Mouse (Mus musculus) limb, embryonic 10.5 days (tissue): ENCODE measurements at regions not wholly inside any gene's neighbourhood (a gene's known extent, or its start where the extent isn't known, plus 50 kb on each side); places are given as distances from the start of the nearest gene placed in this dataset.

Experiments used
- DNase-seq: peaks from one replicate; pipeline ENCODE4 v3.0.0-alpha.2; 2017; ENCODE audit warnings: low spot score
- H3K27ac ChIP-seq: fragments of 300-500 bp; sonication (generic); 2 replicates; pipeline ENCODE4 v1.5.1; 2016; ENCODE audit warnings: mild to moderate bottlenecking
- H3K27me3 ChIP-seq: fragments of 300-500 bp; sonication (generic); 2 replicates; pipeline ENCODE4 v1.6.1; 2016; ENCODE audit warnings: low read depth, mild to moderate bottlenecking; ENCODE audit not compliant: poor library complexity, severe bottlenecking
- H3K36me3 ChIP-seq: fragments of 300-500 bp; sonication (generic); 2 replicates; pipeline ENCODE4 v1.6.1; 2016; ENCODE audit warnings: mild to moderate bottlenecking, moderate library complexity
- H3K4me1 ChIP-seq: fragments of 300-500 bp; sonication (generic); 2 replicates; pipeline ENCODE4 v1.6.1; 2016
- H3K4me3 ChIP-seq: fragments of 300-500 bp; sonication (generic); 2 replicates; pipeline ENCODE4 v1.5.1; 2016; ENCODE audit warnings: mild to moderate bottlenecking, moderate library complexity
- H3K9me3 ChIP-seq: fragments of 300-500 bp; sonication (generic); replicated peaks from 2 replicates; pipeline ENCODE4 v1.6.1; 2016; ENCODE audit warnings: mild to moderate bottlenecking
- WGBS: fragments of 180-500 bp; shearing (Covaris S2); methylation state at CpG from one replicate; pipeline ENCODE4 v1.1.7; 2016; 5-methylcytosine and 5-hydroxymethylcytosine counted together

GRCm38 (mm10) chr2:75425791-75426190, 233.3 kb upstream of the Hnrnpa3 start:
- peaks cover 52% of the 10 kb centered on the region for H3K4me1 ChIP-seq
- no peaks in the 10 kb centered on the region for H3K27me3 ChIP-seq
- no peak overlapping the region for H3K4me3 ChIP-seq
- WGBS, result 53% methylated on average over 9 of the region's 9 CpGs
- no peak for DNase-seq
- no peaks in the 10 kb centered on the region for H3K9me3 ChIP-seq
- H3K36me3 ChIP-seq, result no peaks in the 10 kb centered on the region
- H3K27ac ChIP-seq, result peak overlapping the region; percentile 82

- no peak for DNase-seq
- H3K4me1 ChIP-seq, result peaks cover 39% of the 10 kb centered on the region
- no peaks in the 10 kb centered on the region for H3K36me3 ChIP-seq
- no peak overlapping the region for H3K27ac ChIP-seq
- H3K9me3 ChIP-seq, result no peaks in the 10 kb centered on the region
- H3K4me3 ChIP-seq, result no peak overlapping the region
- WGBS, result 98% methylated on average over 4 of the region's 4 CpGs
- H3K27me3 ChIP-seq, result no peaks in the 10 kb centered on the region
Measured at GRCm38 (mm10) chr2:75427936-75428458, 231.1 kb upstream of the Hnrnpa3 start.

- WGBS, result 88% methylated on average over 4 of the region's 4 CpGs
- no peaks in the 10 kb centered on the region for H3K36me3 ChIP-seq
- no peaks in the 10 kb centered on the region for H3K27me3 ChIP-seq
- DNase-seq, result no peak
- peak overlapping the region; percentile 47 for H3K27ac ChIP-seq
- H3K4me1 ChIP-seq, result peaks cover 25% of the 10 kb centered on the region
- H3K4me3 ChIP-seq, result no peak overlapping the region
- no peaks in the 10 kb centered on the region for H3K9me3 ChIP-seq
Measured at GRCm38 (mm10) chr2:75430161-75430940, 228.7 kb upstream of the Hnrnpa3 start.

GRCm38 (mm10) chr2:75431981-75432380, 227.1 kb upstream of the Hnrnpa3 start:
- H3K4me1 ChIP-seq, result peaks cover 25% of the 10 kb centered on the region
- 87% methylated on average over 6 of the region's 6 CpGs for WGBS
- no peak overlapping the region for H3K4me3 ChIP-seq
- H3K9me3 ChIP-seq, result no peaks in the 10 kb centered on the region
- no peak overlapping the region for H3K27ac ChIP-seq
- H3K36me3 ChIP-seq, result no peaks in the 10 kb centered on the region
- no peaks in the 10 kb centered on the region for H3K27me3 ChIP-seq
- no peak for DNase-seq

- peak overlapping the region; percentile 46; the same call in 1 of the 2 replicates for H3K27ac ChIP-seq
- no peaks in the 10 kb centered on the region for H3K9me3 ChIP-seq
- H3K36me3 ChIP-seq, result no peaks in the 10 kb centered on the region
- peaks cover 51% of the 10 kb centered on the region for H3K4me1 ChIP-seq
- no peaks in the 10 kb centered on the region for H3K27me3 ChIP-seq
- H3K4me3 ChIP-seq, result no peak overlapping the region
- 94% methylated on average over 17 of the region's 17 CpGs for WGBS
- no peak for DNase-seq
Measured at GRCm38 (mm10) chr2:75434521-75434920, 224.5 kb upstream of the Hnrnpa3 start.

- no peaks in the 10 kb centered on the region for H3K36me3 ChIP-seq
- no peak overlapping the region for H3K4me3 ChIP-seq
- WGBS, result 33% methylated on average over 10 of the region's 10 CpGs
- H3K27ac ChIP-seq, result peak overlapping the region; percentile 83
- H3K4me1 ChIP-seq, result peaks cover 83% of the 10 kb centered on the region
- peak; percentile 72 for DNase-seq
- no peaks in the 10 kb centered on the region for H3K9me3 ChIP-seq
- H3K27me3 ChIP-seq, result no peaks in the 10 kb centered on the region
Measured at GRCm38 (mm10) chr2:75439522-75440230, 219.4 kb upstream of the Hnrnpa3 start.

- peaks cover 75% of the 10 kb centered on the region for H3K4me1 ChIP-seq
- H3K36me3 ChIP-seq, result no peaks in the 10 kb centered on the region
- H3K9me3 ChIP-seq, result no peaks in the 10 kb centered on the region
- no peak overlapping the region for H3K4me3 ChIP-seq
- no peak overlapping the region for H3K27ac ChIP-seq
- WGBS, result 29% methylated on average over 1 of the region's 1 CpGs
- DNase-seq, result no peak
- H3K27me3 ChIP-seq, result no peaks in the 10 kb centered on the region
Measured at GRCm38 (mm10) chr2:75442632-75443031, 216.4 kb upstream of the Hnrnpa3 start.

GRCm38 (mm10) chr2:75445189-75445588, 213.9 kb upstream of the Hnrnpa3 start:
- Histone ChIP-seq H3K4me1 (peaks cover 56% of the 10 kb centered on the region), H3K9me3 (no peaks in the 10 kb centered on the region), H3K36me3 (no peaks in the 10 kb centered on the region), H3K27me3 (no peaks in the 10 kb centered on the region), H3K4me3 (no peak overlapping the region), H3K27ac (no peak overlapping the region)
- no peak for DNase-seq

GRCm38 (mm10) chr2:75446996-75447715, 211.9 kb upstream of the Hnrnpa3 start:
- WGBS, result 73% methylated on average over 7 of the region's 7 CpGs
- H3K27ac ChIP-seq, result no peak overlapping the region
- H3K4me3 ChIP-seq, result no peak overlapping the region
- H3K4me1 ChIP-seq, result peaks cover 47% of the 10 kb centered on the region
- H3K27me3 ChIP-seq, result no peaks in the 10 kb centered on the region
- DNase-seq, result no peak
- H3K36me3 ChIP-seq, result no peaks in the 10 kb centered on the region
- no peaks in the 10 kb centered on the region for H3K9me3 ChIP-seq

- DNase-seq, result no peak
- H3K36me3 ChIP-seq, result no peaks in the 10 kb centered on the region
- H3K4me3 ChIP-seq, result no peak overlapping the region
- H3K27ac ChIP-seq, result no peak overlapping the region
- WGBS, result 81% methylated on average over 5 of the region's 5 CpGs
- no peaks in the 10 kb centered on the region for H3K9me3 ChIP-seq
- H3K4me1 ChIP-seq, result peaks cover 44% of the 10 kb centered on the region
- no peaks in the 10 kb centered on the region for H3K27me3 ChIP-seq
Measured at GRCm38 (mm10) chr2:75448221-75448620, 210.8 kb upstream of the Hnrnpa3 start.

- Histone ChIP-seq H3K27ac (no peak overlapping the region), H3K4me1 (peaks cover 34% of the 10 kb centered on the region), H3K4me3 (no peak overlapping the region), H3K36me3 (no peaks in the 10 kb centered on the region), H3K9me3 (no peaks in the 10 kb centered on the region), H3K27me3 (no peaks in the 10 kb centered on the region)
- DNase-seq, result no peak
- WGBS, result 68% methylated on average over 8 of the region's 8 CpGs
Measured at GRCm38 (mm10) chr2:75451846-75452267, 207.2 kb upstream of the Hnrnpa3 start.

GRCm38 (mm10) chr2:75452274-75453148, 206.6 kb upstream of the Hnrnpa3 start:
- peaks cover 28% of the 10 kb centered on the region for H3K4me1 ChIP-seq
- no peak overlapping the region for H3K27ac ChIP-seq
- H3K9me3 ChIP-seq, result no peaks in the 10 kb centered on the region
- H3K4me3 ChIP-seq, result no peak overlapping the region
- no peak for DNase-seq
- H3K27me3 ChIP-seq, result no peaks in the 10 kb centered on the region
- 76% methylated on average over 7 of the region's 7 CpGs for WGBS
- no peaks in the 10 kb centered on the region for H3K36me3 ChIP-seq
